Mouse (Mus musculus) thymus, adult 2 months (tissue): ENCODE results near the gene Mavs. TPM values are rescaled to one million over a fixed set of nuclear protein-coding genes. Genes with fewer than 3 reads are reported as not detected.

Experiments
- DNase-seq: peaks from one replicate; pipeline ENCODE4 v3.0.0; 2021
- H3K27ac ChIP-seq: fragments of 200-500 bp; 2 replicates; pipeline ENCODE4 v1.5.1; 2012; ENCODE audit warnings: low read length, control low read depth; ENCODE audit not compliant: control insufficient read depth, insufficient read depth
- H3K27me3 ChIP-seq: fragments of 200-500 bp; 2 replicates; pipeline ENCODE4 v1.6.1; 2012; ENCODE audit warnings: mild to moderate bottlenecking, low read length, moderate library complexity, mixed read lengths; ENCODE audit not compliant: control insufficient read depth, insufficient read depth
- H3K36me3 ChIP-seq: fragments of 200-500 bp; 2 replicates; pipeline ENCODE4 v1.6.1; 2012; ENCODE audit warnings: mild to moderate bottlenecking, low read length, moderate library complexity; ENCODE audit not compliant: control insufficient read depth, insufficient read depth
- H3K4me1 ChIP-seq: fragments of 200-500 bp; replicated peaks from 2 replicates; pipeline ENCODE4 v1.6.1; 2012; ENCODE audit warnings: low read length; ENCODE audit not compliant: control insufficient read depth, insufficient read depth
- H3K4me3 ChIP-seq: fragments of 200-500 bp; 2 replicates; pipeline ENCODE4 v1.5.1; 2012; ENCODE audit warnings: mild to moderate bottlenecking, low read length, control low read depth, moderate library complexity; ENCODE audit not compliant: control insufficient read depth, insufficient read depth
- CTCF ChIP-seq: fragments of 200-500 bp; IDR thresholded peaks from 2 replicates; pipeline ENCODE4 v1.5.1; 2012; ENCODE audit warnings: mild to moderate bottlenecking, control low read depth, low read length, moderate library complexity, borderline replicate concordance; ENCODE audit not compliant: control insufficient read depth, poor library complexity, insufficient read depth; ENCODE audit errors: extremely low read depth
- POLR2A ChIP-seq: fragments of 200-500 bp; IDR thresholded peaks from 2 replicates; pipeline ENCODE4 v1.6.1; 2012; ENCODE audit warnings: mild to moderate bottlenecking, low read length, control low read depth, moderate library complexity; ENCODE audit not compliant: control insufficient read depth, poor library complexity, insufficient read depth; ENCODE audit errors: extremely low read depth
- WGBS: fragments of 180-500 bp; shearing (Covaris S2); methylation state at CpG from one replicate; pipeline ENCODE4 v1.1.7; 2018; 5-methylcytosine and 5-hydroxymethylcytosine counted together
- polyA plus RNA-seq: library from polyadenylated mRNA; depleted of rRNA; stranded (reverse); fragments of >200 nt; gene quantifications from 2 replicates; pipeline ENCODE4 v1.2.3, GENCODE M21; 2012

Gene Mavs
- polyA plus RNA-seq, 1 experiment: 59.8 TPM

GRCm38 (mm10) chr2:131260544-131261307 is 26.9 kb downstream of the Mavs start:
- Histone ChIP-seq H3K27me3 (no peaks in the 10 kb centered on the region), H3K4me3 (no peak overlapping the region), H3K27ac (no peak overlapping the region), H3K36me3 (no peaks in the 10 kb centered on the region), H3K4me1 (peaks cover 14% of the 10 kb centered on the region)
- WGBS: 92% methylated on average over 9 of the region's 9 CpGs
- TF ChIP-seq POLR2A: no peak
- TF ChIP-seq CTCF: no peak
- no peak for DNase-seq

GRCm38 (mm10) chr2:131261481-131262212 is 27.8 kb downstream of the Mavs start:
- 19% methylated on average over 10 of the region's 10 CpGs for WGBS
- no peak for DNase-seq
- peaks cover 14% of the 10 kb centered on the region for H3K4me1 ChIP-seq
- peak overlapping the region; percentile 61 for H3K4me3 ChIP-seq
- no peaks in the 10 kb centered on the region for H3K36me3 ChIP-seq
- no peak for TF ChIP-seq CTCF
- no peak for TF ChIP-seq POLR2A
- H3K27ac ChIP-seq: peak overlapping the region; percentile 72
- H3K27me3 ChIP-seq: no peaks in the 10 kb centered on the region

GRCm38 (mm10) chr2:131262213-131262672 is 28.4 kb downstream of the Mavs start, which contains the start of gene Pank2:
Pank2 (plus strand) TSS chr2:131262495.
- peak within 1 kb of the TSS; percentile 82 for H3K4me3 ChIP-seq
- peak within 1 kb of the TSS; percentile 86 for H3K27ac ChIP-seq
- H3K36me3 ChIP-seq: no peaks in the 10 kb centered on the region
- WGBS: under 1% methylated on average over 48 of the region's 49 CpGs
- peak; percentile 99 for DNase-seq
- H3K4me1 ChIP-seq: peaks cover 14% of the 10 kb centered on the region
- peak; percentile 99 for TF ChIP-seq POLR2A
- 0 out of 2 replicates have a peak, but pooled peaks have one; percentile 48 for TF ChIP-seq CTCF
- no peaks in the 10 kb centered on the region for H3K27me3 ChIP-seq

- Histone ChIP-seq H3K36me3 (no peaks in the 10 kb centered on the region), H3K27ac (peak overlapping the region; percentile 86), H3K4me3 (peak overlapping the region; percentile 82), H3K4me1 (peaks cover 14% of the 10 kb centered on the region), H3K27me3 (no peaks in the 10 kb centered on the region)
- under 1% methylated on average over 59 of the region's 59 CpGs for WGBS
- DNase-seq: peak; percentile 27
- TF ChIP-seq CTCF (no peak), POLR2A (no peak)
Observed at GRCm38 (mm10) chr2:131262680-131263670, 29.1 kb downstream of the Mavs start.

GRCm38 (mm10) chr2:131264027-131264426 is 30.2 kb downstream of the Mavs start:
- no peak for TF ChIP-seq CTCF
- no peak for TF ChIP-seq POLR2A
- no peak overlapping the region for H3K4me3 ChIP-seq
- no peak overlapping the region for H3K27ac ChIP-seq
- H3K36me3 ChIP-seq: no peaks in the 10 kb centered on the region
- no peaks in the 10 kb centered on the region for H3K27me3 ChIP-seq
- no peak for DNase-seq
- H3K4me1 ChIP-seq: peaks cover 14% of the 10 kb centered on the region
- 51% methylated on average over 6 of the region's 6 CpGs for WGBS
